Mouse (Mus musculus): Measurements from ENCODE around the gene Upp2.

Gene Upp2

DNA sequence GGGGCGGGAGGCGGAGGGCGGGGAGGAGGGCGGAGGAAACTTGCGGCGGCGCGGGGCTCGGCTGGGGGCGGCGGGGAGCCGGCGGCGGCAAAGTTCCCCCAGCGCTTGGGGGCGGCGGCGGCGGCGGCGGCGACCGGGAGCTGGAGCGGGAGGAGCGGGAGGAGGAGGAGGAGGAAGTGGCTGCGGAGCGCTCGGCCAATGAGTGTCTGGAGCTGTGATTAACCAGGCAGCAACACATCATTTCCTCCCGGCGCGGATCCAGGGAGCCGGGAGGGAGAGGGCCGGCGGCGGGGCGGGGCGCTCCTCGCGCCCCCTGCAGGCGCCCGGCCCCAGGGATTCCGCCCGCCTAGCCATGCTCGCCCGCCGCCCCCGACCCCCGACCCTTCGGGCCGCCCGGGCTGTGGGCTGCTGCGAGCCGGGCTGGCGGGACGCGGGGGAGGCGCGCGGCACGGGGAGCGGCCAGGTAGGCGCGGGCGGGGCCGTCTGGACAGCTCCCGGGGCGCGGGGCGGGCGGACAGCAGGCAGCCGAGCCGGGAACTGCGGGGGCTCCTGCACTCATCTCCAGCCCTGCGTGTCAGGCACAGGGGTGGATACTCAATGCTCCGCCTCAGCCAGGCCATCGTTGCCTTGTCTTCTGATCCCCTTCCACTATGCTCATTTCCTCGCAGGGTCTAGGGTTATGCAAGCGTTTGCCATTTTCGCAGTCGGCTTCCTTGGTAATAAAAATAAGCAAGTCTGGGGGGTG, at the start of gene Upp2, which contains the start of gene Acvr1:
Upp2 (plus strand) TSS at position 233 of the 745 bp plus-strand sequence.
Acvr1 (minus strand) TSS at position 92 of the 745 bp plus-strand sequence.
- in situ Hi-C loops (cut with MboI, MseI) = loop anchor here in 1 of 2 experiments (25.0 kb wide), 1 partner anchor 570 kb away; no protein-coding TSS in a partner anchor

GRCm38 (mm10) chr2:58518517-58518916, 48.6 kb upstream of the Upp2 start:
- in situ Hi-C loops (cut with MboI, MseI) = no loop called here

- in situ Hi-C loops (cut with MboI, MseI) = no loop called here
These were observed 46.4 kb upstream of the Upp2 start for GRCm38 (mm10) chr2:58520727-58521126.

- in situ Hi-C loops (cut with MboI, MseI) = no loop called here
These were observed 45.5 kb upstream of the Upp2 start for GRCm38 (mm10) chr2:58521621-58522020.

- in situ Hi-C loops (cut with MboI, MseI) = no loop called here
These were observed 44.0 kb upstream of the Upp2 start for GRCm38 (mm10) chr2:58523097-58523496.

DNA sequence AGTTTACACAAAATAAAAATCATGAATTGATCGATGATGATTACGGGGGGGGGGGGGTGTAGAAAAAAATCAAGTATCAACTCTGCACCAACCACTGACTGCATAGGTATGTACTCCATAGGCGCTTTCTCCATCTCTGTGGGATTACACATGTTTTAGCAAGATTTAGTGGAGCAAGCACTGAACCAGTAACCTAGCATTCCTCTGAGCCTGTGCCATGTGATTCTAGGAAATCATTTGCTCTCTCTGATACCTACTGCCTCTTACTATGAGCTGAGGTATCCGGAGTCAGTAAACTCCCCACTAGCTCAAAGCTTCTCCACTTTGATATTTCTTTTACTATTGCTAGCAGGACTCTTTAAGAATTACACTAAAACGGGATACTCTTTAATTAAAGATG, 43.2 kb upstream of the Upp2 start:
- in situ Hi-C loops (cut with MboI, MseI) = no loop called here

DNA sequence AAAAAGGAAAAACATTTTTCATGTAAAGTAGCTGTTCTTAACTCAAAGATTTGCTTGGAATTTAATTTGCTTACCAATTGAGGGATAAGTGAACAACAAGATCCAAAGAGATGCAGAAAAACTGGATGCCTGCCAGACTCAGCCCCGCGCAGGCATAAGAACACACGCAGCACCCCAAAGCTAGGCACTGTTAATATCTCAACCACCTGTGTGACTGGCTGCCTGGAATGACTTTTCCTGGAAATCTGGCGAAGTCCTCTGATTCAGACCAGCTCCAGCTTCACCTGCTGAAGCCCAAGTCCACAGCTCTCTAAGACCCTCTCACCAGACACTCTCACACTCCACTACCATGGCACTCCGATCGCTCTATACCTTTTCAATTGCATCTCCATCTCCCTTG, 42.7 kb upstream of the Upp2 start:
- in situ Hi-C loops (cut with MboI, MseI) = no loop called here

DNA sequence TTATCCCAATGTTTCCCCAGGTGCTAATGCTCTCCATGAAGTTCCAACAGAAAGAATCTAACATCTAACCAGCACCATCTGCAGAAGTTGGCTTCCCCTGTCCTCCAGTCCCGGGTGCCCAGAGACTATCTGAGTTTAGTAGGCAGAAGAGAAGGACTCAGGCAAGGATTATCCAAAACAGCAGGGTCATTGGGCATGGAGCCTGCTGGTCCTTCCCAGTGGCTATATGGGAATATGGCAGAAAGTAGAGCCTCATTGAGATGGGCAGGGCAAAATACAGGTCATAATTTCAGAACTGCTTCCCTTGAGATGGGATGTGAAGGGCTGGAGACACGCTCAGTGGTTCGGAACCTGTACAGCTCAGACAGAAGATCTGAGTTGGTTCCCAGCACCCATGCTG, 39.3 kb upstream of the Upp2 start:
- in situ Hi-C loops (cut with MboI, MseI) = no loop called here

- in situ Hi-C loops (cut with MboI, MseI) = no loop called here
These were observed 37.7 kb upstream of the Upp2 start for GRCm38 (mm10) chr2:58529384-58529783.

GRCm38 (mm10) chr2:58529860-58530440, 37.1 kb upstream of the Upp2 start:
- in situ Hi-C loops (cut with MboI, MseI) = no loop called here

GRCm38 (mm10) chr2:58530521-58530920, 36.6 kb upstream of the Upp2 start:
- in situ Hi-C loops (cut with MboI, MseI) = no loop called here

GRCm38 (mm10) chr2:58532260-58532850, 34.7 kb upstream of the Upp2 start:
- in situ Hi-C loops (cut with MboI, MseI) = no loop called here

DNA sequence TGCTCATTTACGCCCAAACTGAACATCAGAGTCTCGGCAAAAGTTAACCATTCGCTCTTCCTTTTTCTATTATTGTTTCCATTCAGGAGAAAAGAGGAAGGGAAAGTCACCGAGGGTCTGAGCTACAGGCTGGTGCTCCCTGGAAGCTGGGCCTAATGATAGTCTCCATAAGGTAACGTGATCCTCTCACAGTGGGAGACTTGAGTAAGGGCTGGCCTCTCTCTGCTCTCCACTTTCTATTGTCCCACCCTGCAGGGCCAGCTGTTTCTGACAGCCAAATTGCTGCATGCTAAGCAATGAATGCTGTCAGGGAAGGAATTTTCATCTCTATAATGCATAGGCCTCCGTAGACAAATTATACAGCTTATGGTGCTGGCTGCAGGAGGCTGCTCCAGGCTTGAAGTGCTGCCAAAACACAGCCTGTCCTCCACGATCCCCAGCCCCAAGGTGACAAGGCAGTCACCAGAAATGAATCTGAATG, 33.5 kb upstream of the Upp2 start:
- in situ Hi-C loops (cut with MboI, MseI) = no loop called here

- in situ Hi-C loops (cut with MboI, MseI) = no loop called here
These were observed 32.7 kb upstream of the Upp2 start for GRCm38 (mm10) chr2:58534379-58534778.

DNA sequence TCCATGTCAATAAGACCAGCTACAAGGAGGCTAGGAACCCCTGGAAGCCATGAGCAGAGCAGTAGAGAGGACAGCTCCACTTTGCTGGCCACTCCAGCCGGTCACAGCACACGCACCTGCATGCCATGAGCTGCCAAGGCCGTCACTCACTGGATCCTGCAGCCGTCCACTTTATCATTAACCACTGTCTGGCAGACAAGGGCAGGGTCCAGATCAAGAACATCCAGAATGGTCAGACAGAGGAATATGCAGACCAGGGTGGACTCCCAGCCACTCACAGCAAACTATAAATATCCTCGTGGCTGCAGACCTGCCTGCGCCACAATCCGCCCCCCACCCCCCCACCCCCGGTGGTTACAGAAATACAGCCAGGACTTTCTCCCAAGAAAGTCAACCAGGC, 31.9 kb upstream of the Upp2 start:
- in situ Hi-C loops (cut with MboI, MseI) = no loop called here

- in situ Hi-C loops (cut with MboI, MseI) = no loop called here
These were observed 30.3 kb upstream of the Upp2 start for GRCm38 (mm10) chr2:58536796-58537195.

GRCm38 (mm10) chr2:58538196-58538595, 28.9 kb upstream of the Upp2 start:
- in situ Hi-C loops (cut with MboI, MseI) = no loop called here

- in situ Hi-C loops (cut with MboI, MseI) = no loop called here
These were observed 23.8 kb upstream of the Upp2 start for GRCm38 (mm10) chr2:58543252-58543651.

GRCm38 (mm10) chr2:58544368-58544767, 22.7 kb upstream of the Upp2 start:
- in situ Hi-C loops (cut with MboI, MseI) = no loop called here

GRCm38 (mm10) chr2:58546264-58546663, 20.8 kb upstream of the Upp2 start:
- in situ Hi-C loops (cut with MboI, MseI) = loop anchor here in 1 of 2 experiments (5.0 kb wide), 1 partner anchor 1164 kb away; no protein-coding TSS in a partner anchor

DNA sequence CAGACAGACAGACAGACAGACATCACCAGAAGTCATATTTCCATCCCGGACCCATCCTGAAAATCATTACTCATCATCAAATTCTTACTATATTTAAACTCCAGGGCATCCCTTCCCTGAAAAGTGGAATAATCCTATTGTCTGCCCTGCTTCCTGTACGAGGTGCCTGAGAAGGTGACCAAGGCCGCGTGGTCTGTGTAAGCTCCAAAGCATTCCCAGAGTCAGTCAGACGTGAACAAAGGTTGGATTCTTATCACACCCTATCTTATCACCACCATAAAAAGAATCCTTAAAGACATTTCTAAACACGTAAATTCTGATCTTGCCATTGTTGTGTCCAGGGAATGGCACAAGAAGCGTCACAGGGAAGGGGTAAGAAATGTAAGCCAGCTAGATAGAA, 18.2 kb upstream of the Upp2 start:
- in situ Hi-C loops (cut with MboI, MseI) = loop anchor here in 1 of 2 experiments (5.0 kb wide), 1 partner anchor 1167 kb away; no protein-coding TSS in a partner anchor

DNA sequence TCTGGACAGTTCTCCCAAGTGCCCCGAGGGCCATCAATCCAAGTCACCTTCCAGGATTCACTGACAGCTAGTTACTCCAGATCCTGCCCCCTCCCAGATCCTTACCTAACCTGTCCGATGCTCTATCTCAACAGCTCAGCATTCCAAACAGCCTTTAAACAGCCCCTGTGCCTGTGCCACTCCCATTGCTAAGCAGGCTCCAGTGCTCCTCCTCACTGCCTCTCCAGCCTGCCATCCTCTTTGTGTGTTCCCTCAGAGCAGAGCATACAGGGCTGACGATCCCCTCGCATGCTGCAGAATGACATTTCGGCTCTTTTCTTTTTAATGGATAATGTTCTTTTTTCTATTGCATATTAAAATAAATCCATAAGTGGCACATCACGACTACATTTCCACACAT, 17.1 kb upstream of the Upp2 start:
- in situ Hi-C loops (cut with MboI, MseI) = loop anchor here in 1 of 2 experiments (5.0 to 25.0 kb wide), 2 partner anchors 587 to 1168 kb away; no protein-coding TSS in a partner anchor
